Mouse (Mus musculus): ENCODE data around the gene Tm9sf3. TPM values are rescaled to one million over a fixed set of nuclear protein-coding genes. Genes with fewer than 3 reads are reported as not detected.

Gene Tm9sf3
- total and polyA plus RNA-seq, 2 experiments from 2014 or later = 58.0 to 91.6 TPM

DNA sequence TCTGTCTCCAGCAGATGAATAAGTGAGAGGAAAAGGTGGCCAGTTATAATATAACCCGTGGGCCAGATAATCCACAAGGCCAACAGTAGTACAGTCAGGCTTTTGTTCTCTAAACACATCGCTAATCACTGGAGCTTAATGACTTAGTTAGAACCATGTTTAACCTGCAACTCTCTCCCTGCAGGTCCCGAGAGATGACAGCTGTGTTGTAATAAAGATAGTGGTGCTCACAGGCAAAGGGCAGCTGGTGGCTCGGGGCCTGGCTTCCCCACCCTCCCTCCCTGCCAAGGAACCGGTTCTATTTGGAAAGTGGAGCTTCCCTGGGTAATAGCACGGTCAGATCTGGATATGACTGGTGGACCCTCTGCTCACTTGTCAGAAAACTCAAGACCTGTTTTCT lies 20.7 kb upstream of the Tm9sf3 start:
- peaks cover 4% of the 10 kb centered on the region; the same call in 1 of the 2 replicates for H3K4me1 ChIP-seq (ENCODE audit: control insufficient read depth, insufficient read depth)
- no peak overlapping the region for H3K27ac ChIP-seq (ENCODE audit: low read depth)
- H3K36me3 ChIP-seq (replicated peaks; ENCODE audit: control insufficient read depth, insufficient read depth, low read length) = no peaks in the 10 kb centered on the region
- ATAC-seq (ENCODE audit: insufficient read depth, low read depth) (peak; percentile 14; the same call in 1 of the 2 replicates), DNase-seq (ENCODE audit: low spot score) (no peak)
- 28% methylated on average over 6 of the region's 6 CpGs for WGBS
- no peak overlapping the region for H3K4me3 ChIP-seq (ENCODE audit: low read depth, low read length)
- H3K9ac ChIP-seq (replicated peaks; ENCODE audit: low read depth, low read length) = no peak overlapping the region
- H3K9me3 ChIP-seq (replicated peaks; ENCODE audit: control insufficient read depth, low read length) = no peaks in the 10 kb centered on the region
- no peaks in the 10 kb centered on the region for H3K27me3 ChIP-seq (ENCODE audit: control insufficient read depth, insufficient read depth, low read length)
- no peak overlapping the region for H3K4me2 ChIP-seq (ENCODE audit: low read depth, low read length)
- TF ChIP-seq EP300 (IDR thresholded peaks at IDR 0.05; ENCODE audit: low read depth) (no peak), CTCF (IDR thresholded peaks at IDR 0.05; ENCODE audit: low read depth) (no peak)

DNA sequence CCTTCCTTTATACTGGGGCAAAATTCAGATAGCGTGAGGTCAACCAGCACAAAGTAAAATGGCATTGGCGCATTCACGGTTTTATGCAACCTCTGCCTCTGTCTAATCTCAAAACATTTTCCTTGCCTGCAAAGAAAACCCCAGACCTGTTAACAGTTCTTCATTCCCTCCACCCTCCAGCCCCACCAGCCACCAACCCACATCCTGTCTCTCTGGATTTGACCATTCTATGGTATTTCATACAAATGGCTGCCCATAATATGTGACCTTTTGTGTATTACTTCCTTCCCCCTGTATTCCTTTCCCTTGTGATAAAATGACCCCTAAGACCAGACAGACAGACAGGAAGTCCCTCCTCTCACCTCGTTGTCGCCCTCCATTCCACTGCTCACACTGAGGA lies 18.9 kb upstream of the Tm9sf3 start:
- no peak for TF ChIP-seq CTCF (IDR thresholded peaks at IDR 0.05; ENCODE audit: low read depth)
- no peak for ATAC-seq (ENCODE audit: insufficient read depth, low read depth)
- no peaks in the 10 kb centered on the region for H3K9me3 ChIP-seq (replicated peaks; ENCODE audit: control insufficient read depth, low read length)
- no peak overlapping the region for H3K27ac ChIP-seq (ENCODE audit: low read depth)
- H3K27me3 ChIP-seq (ENCODE audit: control insufficient read depth, insufficient read depth, low read length) = no peaks in the 10 kb centered on the region
- DNase-seq (ENCODE audit: low spot score) = no peak
- H3K9ac ChIP-seq (replicated peaks; ENCODE audit: low read depth, low read length) = no peak overlapping the region
- H3K4me1 ChIP-seq (ENCODE audit: control insufficient read depth, insufficient read depth) = peaks cover 4% of the 10 kb centered on the region; the same call in 1 of the 2 replicates
- no peak overlapping the region for H3K4me2 ChIP-seq (ENCODE audit: low read depth, low read length)
- WGBS = 38% methylated on average over 5 of the region's 5 CpGs
- H3K36me3 ChIP-seq (replicated peaks; ENCODE audit: control insufficient read depth, insufficient read depth, low read length) = no peaks in the 10 kb centered on the region
- no peak overlapping the region for H3K4me3 ChIP-seq (ENCODE audit: low read depth, low read length)

DNA sequence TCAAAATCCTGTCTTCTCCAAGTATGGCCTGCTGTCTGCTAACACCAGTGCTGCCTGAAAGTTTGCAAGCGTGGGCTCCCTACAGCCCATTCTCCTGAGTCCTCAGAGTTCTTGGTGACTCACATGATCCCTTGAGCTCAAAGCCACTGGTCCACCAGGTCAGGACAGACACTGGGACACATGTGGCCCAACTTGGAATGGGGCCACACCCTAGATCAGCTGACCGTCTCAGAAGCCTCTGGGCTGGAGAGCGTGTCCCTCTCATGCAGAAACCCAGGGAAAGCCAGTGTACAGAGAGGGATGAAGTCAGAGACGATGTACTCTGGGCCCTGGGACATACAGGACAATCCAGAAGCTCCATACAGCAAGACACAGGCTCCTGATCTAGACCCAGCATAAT lies 18.4 kb upstream of the Tm9sf3 start:
- WGBS = 53% methylated on average over 4 of the region's 4 CpGs
- H3K4me2 ChIP-seq (ENCODE audit: low read depth, low read length) = no peak overlapping the region
- no peak overlapping the region for H3K9ac ChIP-seq (replicated peaks; ENCODE audit: low read depth, low read length)
- DNase-seq (ENCODE audit: low spot score) (no peak), ATAC-seq (ENCODE audit: insufficient read depth, low read depth) (no peak)
- no peaks in the 10 kb centered on the region for H3K9me3 ChIP-seq (replicated peaks; ENCODE audit: control insufficient read depth, low read length)
- no peak overlapping the region for H3K4me3 ChIP-seq (ENCODE audit: low read depth, low read length)
- no peak for TF ChIP-seq EP300 (IDR thresholded peaks at IDR 0.05; ENCODE audit: low read depth)
- TF ChIP-seq CTCF (IDR thresholded peaks at IDR 0.05; ENCODE audit: low read depth) = no peak
- no peak overlapping the region for H3K27ac ChIP-seq (ENCODE audit: low read depth)
- peaks cover 4% of the 10 kb centered on the region; the same call in 1 of the 2 replicates for H3K4me1 ChIP-seq (ENCODE audit: control insufficient read depth, insufficient read depth)
- H3K27me3 ChIP-seq (ENCODE audit: control insufficient read depth, insufficient read depth, low read length) = no peaks in the 10 kb centered on the region
- no peaks in the 10 kb centered on the region for H3K36me3 ChIP-seq (replicated peaks; ENCODE audit: control insufficient read depth, insufficient read depth, low read length)

DNA sequence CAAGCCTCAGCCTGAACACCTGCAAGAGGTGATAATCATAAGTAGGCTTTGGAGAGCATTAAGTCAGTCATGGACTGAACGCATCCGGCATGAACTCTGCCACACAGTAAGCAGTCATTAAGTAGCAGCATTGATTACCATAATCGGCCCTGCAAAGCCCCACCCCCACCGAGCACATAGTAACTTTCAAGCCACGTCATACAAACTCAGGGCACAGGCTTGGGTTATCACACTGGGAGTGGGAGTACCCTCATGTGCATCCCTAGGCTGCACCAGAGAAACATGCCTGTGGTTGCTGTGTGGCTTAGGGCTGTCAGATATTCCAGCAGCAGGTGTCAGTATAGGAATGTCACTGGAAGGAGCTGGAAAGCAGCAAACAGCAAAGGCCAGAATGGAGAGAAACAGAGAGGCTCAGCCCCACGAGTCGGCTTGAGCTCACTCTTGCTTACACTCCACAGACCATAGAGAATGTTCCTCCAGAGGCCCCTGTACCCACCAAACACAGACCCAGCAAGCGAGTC lies 16.0 kb upstream of the Tm9sf3 start:
- Histone ChIP-seq H3K36me3 (replicated peaks; ENCODE audit: control insufficient read depth, insufficient read depth, low read length) (no peaks in the 10 kb centered on the region), H3K4me2 (ENCODE audit: low read depth, low read length) (no peak overlapping the region), H3K4me1 (ENCODE audit: control insufficient read depth, insufficient read depth) (peaks cover 4% of the 10 kb centered on the region; the same call in 1 of the 2 replicates), H3K27me3 (ENCODE audit: control insufficient read depth, insufficient read depth, low read length) (no peaks in the 10 kb centered on the region), H3K27ac (ENCODE audit: low read depth) (no peak overlapping the region), H3K4me3 (ENCODE audit: low read depth, low read length) (no peak overlapping the region), H3K9ac (replicated peaks; ENCODE audit: low read depth, low read length) (no peak overlapping the region), H3K9me3 (replicated peaks; ENCODE audit: control insufficient read depth, low read length) (no peaks in the 10 kb centered on the region)
- WGBS = 64% methylated on average over 8 of the region's 8 CpGs
- TF ChIP-seq EP300 (IDR thresholded peaks at IDR 0.05; ENCODE audit: low read depth) (no peak), CTCF (IDR thresholded peaks at IDR 0.05; ENCODE audit: low read depth) (no peak)
- no peak for ATAC-seq (ENCODE audit: insufficient read depth, low read depth)
- DNase-seq (ENCODE audit: low spot score) = no peak

DNA sequence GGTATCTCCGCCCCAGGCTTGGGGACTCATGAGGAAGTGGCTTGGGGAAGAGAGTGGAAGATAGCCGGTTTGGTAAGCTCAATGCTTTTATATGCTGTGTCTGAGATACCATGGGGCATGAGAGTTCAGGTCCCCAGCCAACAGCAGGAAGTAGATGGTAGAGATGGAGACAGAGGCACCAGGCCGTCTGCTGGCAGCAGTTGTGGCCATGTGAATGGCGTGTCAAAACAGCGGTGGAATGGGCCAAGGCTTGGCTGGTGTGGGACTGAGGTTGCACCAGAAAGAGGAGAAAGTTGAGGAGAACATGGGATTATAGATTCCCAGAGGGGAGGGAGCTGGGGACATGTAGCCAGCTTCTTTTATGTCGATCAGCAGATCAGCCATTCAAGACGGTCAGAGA lies 14.8 kb upstream of the Tm9sf3 start:
- Histone ChIP-seq H3K27me3 (ENCODE audit: control insufficient read depth, insufficient read depth, low read length) (no peaks in the 10 kb centered on the region), H3K4me3 (ENCODE audit: low read depth, low read length) (no peak overlapping the region), H3K4me2 (ENCODE audit: low read depth, low read length) (no peak overlapping the region), H3K9ac (replicated peaks; ENCODE audit: low read depth, low read length) (no peak overlapping the region), H3K27ac (ENCODE audit: low read depth) (no peak overlapping the region), H3K36me3 (replicated peaks; ENCODE audit: control insufficient read depth, insufficient read depth, low read length) (no peaks in the 10 kb centered on the region), H3K4me1 (ENCODE audit: control insufficient read depth, insufficient read depth) (peaks cover 4% of the 10 kb centered on the region; the same call in 1 of the 2 replicates), H3K9me3 (replicated peaks; ENCODE audit: control insufficient read depth, low read length) (no peaks in the 10 kb centered on the region)
- TF ChIP-seq EP300 (IDR thresholded peaks at IDR 0.05; ENCODE audit: low read depth) = no peak
- no peak for TF ChIP-seq CTCF (IDR thresholded peaks at IDR 0.05; ENCODE audit: low read depth)
- 73% methylated on average over 7 of the region's 7 CpGs for WGBS
- DNase-seq (ENCODE audit: low spot score) (no peak), ATAC-seq (ENCODE audit: insufficient read depth, low read depth) (no peak)

DNA sequence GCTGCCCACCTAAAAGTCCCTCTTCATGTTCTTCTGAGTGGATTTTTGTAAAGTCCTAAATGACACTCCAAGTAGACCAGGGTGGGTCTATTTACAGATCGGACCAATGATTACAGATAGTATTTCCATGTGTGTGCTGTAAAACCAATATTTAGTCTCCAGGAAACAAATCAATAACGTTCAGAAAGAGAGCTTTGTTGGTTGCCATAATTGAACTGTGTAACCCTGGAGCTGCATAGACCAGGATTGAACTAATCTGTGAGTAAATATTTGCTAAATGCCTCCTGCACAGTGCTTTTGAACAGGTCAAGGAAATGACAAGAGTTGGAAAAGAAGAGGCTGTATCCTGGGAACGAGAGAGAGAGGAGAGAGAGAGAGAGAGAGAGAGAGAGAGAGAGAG lies 11.8 kb upstream of the Tm9sf3 start:
- ATAC-seq (ENCODE audit: insufficient read depth, low read depth) (no peak), DNase-seq (ENCODE audit: low spot score) (no peak)
- TF ChIP-seq CTCF (IDR thresholded peaks at IDR 0.05; ENCODE audit: low read depth) (no peak), EP300 (IDR thresholded peaks at IDR 0.05; ENCODE audit: low read depth) (no peak)
- Histone ChIP-seq H3K4me3 (ENCODE audit: low read depth, low read length) (no peak overlapping the region), H3K4me2 (ENCODE audit: low read depth, low read length) (no peak overlapping the region), H3K9me3 (replicated peaks; ENCODE audit: control insufficient read depth, low read length) (no peaks in the 10 kb centered on the region), H3K4me1 (ENCODE audit: control insufficient read depth, insufficient read depth) (no peaks in the 10 kb centered on the region), H3K27me3 (ENCODE audit: control insufficient read depth, insufficient read depth, low read length) (no peaks in the 10 kb centered on the region), H3K27ac (ENCODE audit: low read depth) (no peak overlapping the region), H3K9ac (replicated peaks; ENCODE audit: low read depth, low read length) (no peak overlapping the region), H3K36me3 (replicated peaks; ENCODE audit: control insufficient read depth, insufficient read depth, low read length) (no peaks in the 10 kb centered on the region)
- 56% methylated on average over 3 of the region's 3 CpGs for WGBS
